ENCODE assay signal across 17 mouse cellular contexts in the genomic region with DNA sequence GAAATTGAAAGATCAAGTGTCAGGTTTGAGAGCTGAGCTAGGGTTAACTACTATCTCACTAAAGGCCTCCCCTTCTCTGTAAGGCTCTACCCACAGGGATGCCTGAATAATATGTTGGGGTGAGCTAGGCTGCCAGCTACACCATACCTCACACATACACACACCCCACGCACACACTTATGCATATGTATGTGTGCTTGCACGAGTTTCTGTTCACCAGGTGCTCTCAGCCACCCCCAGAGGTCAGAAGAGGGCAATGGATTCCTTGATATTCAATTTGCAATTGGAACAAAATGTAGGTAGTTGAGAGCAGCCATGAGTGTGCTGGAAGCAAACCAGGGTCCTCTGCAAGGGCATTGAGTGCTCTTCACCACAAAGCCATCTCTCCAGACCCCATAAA. TPM values are rescaled to one million over a fixed set of nuclear protein-coding genes. Genes with fewer than 3 reads are reported as not detected.
"Had no signal": no experiment of that assay in that cellular context is flagged by ENCODE, and none has a peak within 500 bp of the region (broad histone marks: within the 10 kb centered on the region; RNA-seq: fewer than 3 reads in every experiment).

No protein-coding gene starts in this region.

- H3K36me3 ChIP-seq: midbrain, embryonic 10.5 days; midbrain, embryonic 12.5 days had no signal

- H3K4me1 ChIP-seq: midbrain, embryonic 10.5 days; midbrain, embryonic 12.5 days; neural tube, embryonic 13.5 days; neural tube, embryonic 15.5 days had no signal

- H3K4me2 ChIP-seq: lung, embryonic 14.5 days; midbrain, embryonic 12.5 days; neural tube, embryonic 13.5 days; neural tube, embryonic 15.5 days had no signal

- ATAC-seq: midbrain, embryonic 16.5 days had no signal

- H3K4me3 ChIP-seq: midbrain, embryonic 10.5 days; midbrain, embryonic 12.5 days; myocyte; neural tube, embryonic 13.5 days; neural tube, embryonic 15.5 days had no signal

- H3K27me3 ChIP-seq: midbrain, embryonic 12.5 days; neural tube, embryonic 13.5 days; neural tube, embryonic 15.5 days had no signal

- H3K9ac ChIP-seq: lung, embryonic 14.5 days; midbrain, embryonic 12.5 days; neural tube, embryonic 13.5 days; neural tube, embryonic 15.5 days had no signal

- H3K27ac ChIP-seq: midbrain, embryonic 10.5 days; midbrain, embryonic 12.5 days; neural tube, embryonic 13.5 days; neural tube, embryonic 15.5 days had no signal

- DNase-seq: lung, adult 18-20 months; lung, embryonic 14.5 days; lung, postnatal 10 days; lung, postnatal 4 days; midbrain, embryonic 14.5 days; right cerebral cortex, postnatal 14 days; thymus, adult 18-20 months; thymus, postnatal 14 days; thymus, postnatal 36 days had no signal

- H3K9me3 ChIP-seq: midbrain, embryonic 10.5 days; midbrain, embryonic 12.5 days; neural tube, embryonic 13.5 days; neural tube, embryonic 15.5 days had no signal

RNA-seq across cellular contexts. Expression of a gene that starts 20.6 kb away (rescaled TPM):
- total RNA-seq: megakaryocyte, adult 5-6 weeks; megakaryocyte-erythroid progenitor cell, adult 5-6 weeks had no signal
